ENCODE assay signal across 20 mouse cellular contexts in genomic region chr9:47227298-47227697, GRCm38 (mm10).
DNase-seq lines count a peak whose midpoint lies in the region; ATAC-seq and TF ChIP-seq lines count a peak whose summit lies in the region.
"Had no signal": no experiment of that assay in that cellular context is flagged by ENCODE, and none has a peak within 500 bp of the region (broad histone marks: within the 10 kb centered on the region; RNA-seq: fewer than 3 reads in every experiment).

No protein-coding gene starts in this region.

- no peaks in the 10 kb centered on the region for H3K36me3 ChIP-seq in heart, embryonic 12.5 days
- H3K36me3 ChIP-seq in lung, embryonic 14.5 days (ENCODE audit: insufficient read depth), result no peaks in the 10 kb centered on the region
- H3K36me3 ChIP-seq: embryonic facial prominence, embryonic 13.5 days; embryonic facial prominence, embryonic 15.5 days; forebrain, embryonic 10.5 days; forebrain, embryonic 12.5 days; G1E had no signal

- WGBS in heart, embryonic 12.5 days, result 78% methylated on average over 8 of the region's 8 CpGs
- WGBS in lung, embryonic 14.5 days, result 68% methylated on average over 8 of the region's 8 CpGs

- DNase-seq in cerebellum, postnatal 14 days, result no peak
- peak; percentile 58 for DNase-seq in heart, adult 11 months
- DNase-seq in lung, embryonic 14.5 days, result peak; percentile 27
- DNase-seq in lung, postnatal 36 days, result no peak
- DNase-seq in thymus, postnatal 25 days, result no peak
- DNase-seq: adrenal gland, adult 2 months; adrenal gland, postnatal 10 days; B cell, adult 2 months; embryo, embryonic 11 days had no signal

- no peaks in the 10 kb centered on the region for H3K4me1 ChIP-seq in heart, embryonic 12.5 days (replicated peaks)
- no peaks in the 10 kb centered on the region for H3K4me1 ChIP-seq in lung, embryonic 14.5 days (ENCODE audit: insufficient read depth)
- H3K4me1 ChIP-seq: embryonic facial prominence, embryonic 13.5 days; embryonic facial prominence, embryonic 15.5 days; forebrain, embryonic 10.5 days; forebrain, embryonic 12.5 days had no signal

- no peaks in the 10 kb centered on the region for H3K9me3 ChIP-seq in heart, embryonic 12.5 days (replicated peaks)
- H3K9me3 ChIP-seq in lung, embryonic 14.5 days (ENCODE audit: low read depth, low read length), result no peaks in the 10 kb centered on the region
- H3K9me3 ChIP-seq: embryonic facial prominence, embryonic 13.5 days; embryonic facial prominence, embryonic 15.5 days; forebrain, embryonic 10.5 days; forebrain, embryonic 12.5 days had no signal

- 0 out of 2 replicates have a peak, but pooled peaks cover 3% of the 10 kb centered on the region for H3K27me3 ChIP-seq in heart, embryonic 12.5 days (replicated peaks)
- no peaks in the 10 kb centered on the region for H3K27me3 ChIP-seq in lung, embryonic 14.5 days (ENCODE audit: insufficient read depth, low read length)
- H3K27me3 ChIP-seq: CH12.LX; embryonic facial prominence, embryonic 13.5 days; embryonic facial prominence, embryonic 15.5 days; forebrain, embryonic 12.5 days had no signal

- ATAC-seq in cerebellum, adult (ENCODE audit: insufficient number of reproducible peaks, low FRiP score, low TSS enrichment), result 0 out of 2 replicates have a peak, but pooled peaks have one; percentile 1
- no peak for ATAC-seq in heart, embryonic 12.5 days (ENCODE audit: insufficient number of reproducible peaks, low FRiP score)
- ATAC-seq in lung, embryonic 14.5 days (ENCODE audit: insufficient read depth), result no peak
- ATAC-seq: CD4-positive, CD25-positive, alpha-beta regulatory T cell, adult 4 months; forebrain, embryonic 16.5 days had no signal

- H3K9ac ChIP-seq in heart, embryonic 12.5 days, result no peak overlapping the region
- no peak overlapping the region for H3K9ac ChIP-seq in lung, embryonic 14.5 days
- H3K9ac ChIP-seq: embryonic facial prominence, embryonic 13.5 days; embryonic facial prominence, embryonic 15.5 days; forebrain, embryonic 12.5 days had no signal

- no peak overlapping the region for H3K4me3 ChIP-seq in heart, embryonic 12.5 days
- H3K4me3 ChIP-seq in lung, embryonic 14.5 days (ENCODE audit: low read depth, low read length), result no peak overlapping the region
- H3K4me3 ChIP-seq: embryonic facial prominence, embryonic 13.5 days; embryonic facial prominence, embryonic 15.5 days; erythroblast, embryonic 14.5 days; forebrain, embryonic 10.5 days; forebrain, embryonic 12.5 days had no signal

- H3K4me2 ChIP-seq in heart, embryonic 12.5 days, result no peak overlapping the region
- H3K4me2 ChIP-seq in lung, embryonic 14.5 days, result no peak overlapping the region
- H3K4me2 ChIP-seq: embryonic facial prominence, embryonic 13.5 days; embryonic facial prominence, embryonic 15.5 days; forebrain, embryonic 12.5 days had no signal

- no peak overlapping the region for H3K27ac ChIP-seq in heart, embryonic 12.5 days (ENCODE audit: poor library complexity, severe bottlenecking)
- no peak overlapping the region for H3K27ac ChIP-seq in lung, embryonic 14.5 days (ENCODE audit: low read depth)
- H3K27ac ChIP-seq: embryonic facial prominence, embryonic 13.5 days; embryonic facial prominence, embryonic 15.5 days; forebrain, embryonic 10.5 days; forebrain, embryonic 12.5 days had no signal

- TF ChIP-seq CTCF in lung, embryonic 14.5 days (IDR thresholded peaks at IDR 0.05; ENCODE audit: low read depth), result no peak

Comparison
In these comparisons a context has a peak if more than half of its experiments do, and no peak if none do; other contexts are left out.
1. DNase-seq: peak in heart, adult 11 months (single experiment) and lung, embryonic 14.5 days (single experiment); none in cerebellum, postnatal 14 days (0 of 2), lung, postnatal 36 days (single experiment) and thymus, postnatal 25 days (single experiment).